Mouse (Mus musculus): ENCODE measurements at regions not wholly inside any gene's neighbourhood (a gene's known extent, or its start where the extent isn't known, plus 50 kb on each side); places are given as distances from the start of the nearest gene placed in this dataset.

- DNase-seq = no peak
- WGBS = 60% methylated on average over 2 of the region's 2 CpGs
- Histone ChIP-seq H3K4me3 (replicated peaks; ENCODE audit: extremely low read depth, low read depth, low read length) (no peak overlapping the region), H3K4me1 (ENCODE audit: control insufficient read depth, insufficient read depth, low read length) (no peaks in the 10 kb centered on the region)
- TF ChIP-seq CTCF (IDR thresholded peaks at IDR 0.05; ENCODE audit: insufficient read depth, low read length) (no peak), POLR2A (IDR thresholded peaks at IDR 0.05; ENCODE audit: borderline replicate concordance, extremely low read depth, low read depth, low read length) (no peak)
These were observed 251.9 kb upstream of the Cpeb2 start for GRCm38 (mm10) chr5:42980946-42981650.

- H3K4me1 ChIP-seq (ENCODE audit: control insufficient read depth, insufficient read depth, low read length) = no peaks in the 10 kb centered on the region
- no peak for DNase-seq
- WGBS = 71% methylated on average over 4 of the region's 4 CpGs
- H3K4me3 ChIP-seq (replicated peaks; ENCODE audit: extremely low read depth, low read depth, low read length) = no peak overlapping the region
- TF ChIP-seq CTCF (IDR thresholded peaks at IDR 0.05; ENCODE audit: insufficient read depth, low read length) (peak; percentile 10; the same call in 1 of the 2 replicates), POLR2A (IDR thresholded peaks at IDR 0.05; ENCODE audit: borderline replicate concordance, extremely low read depth, low read depth, low read length) (no peak)
These were observed 246.8 kb upstream of the Cpeb2 start for GRCm38 (mm10) chr5:42986203-42986602.

- Histone ChIP-seq H3K4me3 (replicated peaks; ENCODE audit: extremely low read depth, low read depth, low read length) (no peak overlapping the region), H3K4me1 (ENCODE audit: control insufficient read depth, insufficient read depth, low read length) (no peaks in the 10 kb centered on the region)
- no peak for DNase-seq
- WGBS = 78% methylated on average over 3 of the region's 3 CpGs
- TF ChIP-seq CTCF (IDR thresholded peaks at IDR 0.05; ENCODE audit: insufficient read depth, low read length) = no peak
- no peak for TF ChIP-seq POLR2A (IDR thresholded peaks at IDR 0.05; ENCODE audit: borderline replicate concordance, extremely low read depth, low read depth, low read length)
These were observed 245.1 kb upstream of the Cpeb2 start for GRCm38 (mm10) chr5:42987710-42988466.

- DNase-seq = no peak
- Histone ChIP-seq H3K4me1 (ENCODE audit: control insufficient read depth, insufficient read depth, low read length) (no peaks in the 10 kb centered on the region), H3K4me3 (replicated peaks; ENCODE audit: extremely low read depth, low read depth, low read length) (no peak overlapping the region)
- TF ChIP-seq POLR2A (IDR thresholded peaks at IDR 0.05; ENCODE audit: borderline replicate concordance, extremely low read depth, low read depth, low read length) (no peak), CTCF (IDR thresholded peaks at IDR 0.05; ENCODE audit: insufficient read depth, low read length) (no peak)
- 88% methylated on average over 3 of the region's 3 CpGs for WGBS
These were observed 243.7 kb upstream of the Cpeb2 start for GRCm38 (mm10) chr5:42989287-42989686.

GRCm38 (mm10) chr5:43024006-43024593 lies 208.9 kb upstream of the Cpeb2 start:
- Histone ChIP-seq H3K4me3 (replicated peaks; ENCODE audit: extremely low read depth, low read depth, low read length) (no peak overlapping the region), H3K4me1 (ENCODE audit: control insufficient read depth, insufficient read depth, low read length) (no peaks in the 10 kb centered on the region)
- WGBS = 52% methylated on average over 7 of the region's 7 CpGs
- TF ChIP-seq CTCF (IDR thresholded peaks at IDR 0.05; ENCODE audit: insufficient read depth, low read length) (no peak), POLR2A (IDR thresholded peaks at IDR 0.05; ENCODE audit: borderline replicate concordance, extremely low read depth, low read depth, low read length) (no peak)
- DNase-seq = no peak

GRCm38 (mm10) chr5:43031285-43031684 lies 201.7 kb upstream of the Cpeb2 start:
- no peak for DNase-seq
- WGBS = 77% methylated on average over 3 of the region's 3 CpGs

GRCm38 (mm10) chr5:43031916-43032315 lies 201.1 kb upstream of the Cpeb2 start:
- Histone ChIP-seq H3K4me3 (replicated peaks; ENCODE audit: extremely low read depth, low read depth, low read length) (no peak overlapping the region), H3K4me1 (ENCODE audit: control insufficient read depth, insufficient read depth, low read length) (0 out of 2 replicates have a peak, but pooled peaks cover 5% of the 10 kb centered on the region)
- TF ChIP-seq POLR2A (IDR thresholded peaks at IDR 0.05; ENCODE audit: borderline replicate concordance, extremely low read depth, low read depth, low read length) (no peak), CTCF (IDR thresholded peaks at IDR 0.05; ENCODE audit: insufficient read depth, low read length) (no peak)
- 67% methylated on average over 5 of the region's 5 CpGs for WGBS
- no peak for DNase-seq

More at GRCm38 (mm10) chr5:43031285-43031684, 201.7 kb upstream of the Cpeb2 start:
- Histone ChIP-seq H3K4me1 (ENCODE audit: control insufficient read depth, insufficient read depth, low read length) (0 out of 2 replicates have a peak, but pooled peaks cover 5% of the 10 kb centered on the region), H3K4me3 (replicated peaks; ENCODE audit: extremely low read depth, low read depth, low read length) (no peak overlapping the region)
- TF ChIP-seq POLR2A (IDR thresholded peaks at IDR 0.05; ENCODE audit: borderline replicate concordance, extremely low read depth, low read depth, low read length) (no peak), CTCF (IDR thresholded peaks at IDR 0.05; ENCODE audit: insufficient read depth, low read length) (no peak)

- no peak for TF ChIP-seq CTCF (IDR thresholded peaks at IDR 0.05; ENCODE audit: insufficient read depth, low read length)
- TF ChIP-seq POLR2A (IDR thresholded peaks at IDR 0.05; ENCODE audit: borderline replicate concordance, extremely low read depth, low read depth, low read length) = no peak
- no peak for DNase-seq
- H3K4me1 ChIP-seq (ENCODE audit: control insufficient read depth, insufficient read depth, low read length) = 0 out of 2 replicates have a peak, but pooled peaks cover 5% of the 10 kb centered on the region
- 73% methylated on average over 1 of the region's 1 CpGs for WGBS
- H3K4me3 ChIP-seq (replicated peaks; ENCODE audit: extremely low read depth, low read depth, low read length) = no peak overlapping the region
These were observed 198.5 kb upstream of the Cpeb2 start for GRCm38 (mm10) chr5:43034421-43034820.

- Histone ChIP-seq H3K4me3 (replicated peaks; ENCODE audit: extremely low read depth, low read depth, low read length) (no peak overlapping the region), H3K4me1 (ENCODE audit: control insufficient read depth, insufficient read depth, low read length) (no peaks in the 10 kb centered on the region)
- 45% methylated on average over 3 of the region's 3 CpGs for WGBS
- TF ChIP-seq POLR2A (IDR thresholded peaks at IDR 0.05; ENCODE audit: borderline replicate concordance, extremely low read depth, low read depth, low read length) = no peak
- no peak for TF ChIP-seq CTCF (IDR thresholded peaks at IDR 0.05; ENCODE audit: insufficient read depth, low read length)
- DNase-seq = peak; percentile 38
These were observed 195.4 kb upstream of the Cpeb2 start for GRCm38 (mm10) chr5:43037592-43037991.
